Comparison of ENCODE assay signal across 8 mouse cellular contexts in genomic region chr9:44319105-44319886, GRCm38 (mm10). TPM values are rescaled to one million over a fixed set of nuclear protein-coding genes. Genes with fewer than 3 reads are reported as not detected.
DNase-seq lines count a peak whose midpoint lies in the region; ATAC-seq lines count a peak whose summit lies in the region.

No protein-coding gene starts in this region.

- H3K4me3 ChIP-seq in embryonic facial prominence, embryonic 11.5 days (ENCODE audit: low read depth, low read length): peak overlapping the region; percentile 78
- H3K4me3 ChIP-seq in hindbrain, embryonic 15.5 days: peak overlapping the region; percentile 100

- H3K4me1 ChIP-seq in embryonic facial prominence, embryonic 11.5 days (ENCODE audit: control insufficient read depth, insufficient read depth, low read length): peaks cover 4% of the 10 kb centered on the region
- peaks cover 34% of the 10 kb centered on the region for H3K4me1 ChIP-seq in hindbrain, embryonic 15.5 days (replicated peaks)

- no peaks in the 10 kb centered on the region; the same call in none of the 2 replicates for H3K36me3 ChIP-seq in embryonic facial prominence, embryonic 11.5 days (replicated peaks; ENCODE audit: control insufficient read depth, insufficient read depth, low read depth, low read length)
- H3K36me3 ChIP-seq in hindbrain, embryonic 15.5 days: peaks cover 19% of the 10 kb centered on the region

- no peaks in the 10 kb centered on the region for H3K27me3 ChIP-seq in embryonic facial prominence, embryonic 11.5 days (ENCODE audit: control insufficient read depth, insufficient read depth, low read length)
- no peaks in the 10 kb centered on the region for H3K27me3 ChIP-seq in hindbrain, embryonic 15.5 days

- DNase-seq in cerebellum, adult 11 months: peak; percentile 47
- DNase-seq in cerebellum, adult 8-10 months: no peak
- peak; percentile 37 for DNase-seq in retina, postnatal 1 day
- no peak for DNase-seq in retina, embryonic 14.5 days (ENCODE audit: low spot score)
- DNase-seq in embryonic facial prominence, embryonic 11.5 days (ENCODE audit: low spot score): peak; percentile 21
- peak; percentile 39 for DNase-seq in lung, postnatal 10 days
- DNase-seq in testis, postnatal 10 days (ENCODE audit: low spot score): peak; percentile 61

- peak overlapping the region; percentile 77 for H3K9ac ChIP-seq in embryonic facial prominence, embryonic 11.5 days (replicated peaks; ENCODE audit: low read length)
- H3K9ac ChIP-seq in hindbrain, embryonic 15.5 days: peak overlapping the region; percentile 99

- no peaks in the 10 kb centered on the region for H3K9me3 ChIP-seq in embryonic facial prominence, embryonic 11.5 days (replicated peaks; ENCODE audit: control insufficient read depth, low read length)
- no peaks in the 10 kb centered on the region for H3K9me3 ChIP-seq in hindbrain, embryonic 15.5 days

- 3% methylated on average over 37 of the region's 37 CpGs for WGBS in embryonic facial prominence, embryonic 11.5 days
- WGBS in hindbrain, embryonic 15.5 days: 2% methylated on average over 37 of the region's 37 CpGs

- no peak overlapping the region for H3K27ac ChIP-seq in embryonic facial prominence, embryonic 11.5 days (replicated peaks; ENCODE audit: low read depth, low read length)
- peak overlapping the region; percentile 77 for H3K27ac ChIP-seq in hindbrain, embryonic 15.5 days (replicated peaks)

- H3K4me2 ChIP-seq in embryonic facial prominence, embryonic 11.5 days (ENCODE audit: low read depth, low read length): peak overlapping the region; percentile 94
- peak overlapping the region; percentile 86 for H3K4me2 ChIP-seq in hindbrain, embryonic 15.5 days

- no peak for ATAC-seq in embryonic facial prominence, embryonic 11.5 days (replicated peaks; ENCODE audit: insufficient number of reproducible peaks, low FRiP score, low TSS enrichment, low read depth)
- ATAC-seq in hindbrain, embryonic 15.5 days (ENCODE audit: low FRiP score, low read depth): peak; percentile 3; the same call in 1 of the 2 replicates

RNA-seq across cellular contexts. Expression of gene C2cd2l, which starts 0.8 kb away (rescaled TPM):
- polyA plus RNA-seq in embryonic facial prominence, embryonic 11.5 days (2014; fragmentation: Nextera tagmentation; extraction: Ambion mirVana): 5.8 and 7.5 TPM in 2 replicates
- polyA plus RNA-seq in hindbrain, embryonic 15.5 days (2015; fragmentation: Nextera tagmentation; extraction: Ambion mirVana): 28.7 and 29.3 TPM in 2 replicates

RNA-seq across cellular contexts. Expression of gene Dpagt1, which starts 6.5 kb away (rescaled TPM):
- polyA plus RNA-seq in embryonic facial prominence, embryonic 11.5 days (2014; fragmentation: Nextera tagmentation; extraction: Ambion mirVana): 51.3 and 60.6 TPM in 2 replicates
- 37.5 and 38.7 TPM in 2 replicates for polyA plus RNA-seq in hindbrain, embryonic 15.5 days (2015; fragmentation: Nextera tagmentation; extraction: Ambion mirVana)

RNA-seq across cellular contexts. Expression of gene Hinfp, which starts 13.8 kb away (rescaled TPM):
- 17.2 and 19.6 TPM in 2 replicates for polyA plus RNA-seq in embryonic facial prominence, embryonic 11.5 days (2014; fragmentation: Nextera tagmentation; extraction: Ambion mirVana)
- 25.7 and 28.8 TPM in 2 replicates for polyA plus RNA-seq in hindbrain, embryonic 15.5 days (2015; fragmentation: Nextera tagmentation; extraction: Ambion mirVana)

RNA-seq across cellular contexts. Expression of gene H2afx, which starts 15.2 kb away (rescaled TPM):
- 412 and 427 TPM in 2 replicates for polyA plus RNA-seq in embryonic facial prominence, embryonic 11.5 days (2014; fragmentation: Nextera tagmentation; extraction: Ambion mirVana)
- polyA plus RNA-seq in hindbrain, embryonic 15.5 days (2015; fragmentation: Nextera tagmentation; extraction: Ambion mirVana): 133 and 149 TPM in 2 replicates

RNA-seq across cellular contexts. Expression of gene Hmbs, which starts 24.7 kb away (rescaled TPM):
- 152 and 161 TPM in 2 replicates for polyA plus RNA-seq in embryonic facial prominence, embryonic 11.5 days (2014; fragmentation: Nextera tagmentation; extraction: Ambion mirVana)
- 64.8 and 64.9 TPM in 2 replicates for polyA plus RNA-seq in hindbrain, embryonic 15.5 days (2015; fragmentation: Nextera tagmentation; extraction: Ambion mirVana)

Comparison
In these comparisons a context has a peak if more than half of its experiments do, and no peak if none do; other contexts are left out.
1. DNase-seq: peak in cerebellum, adult 11 months (single experiment), retina, postnatal 1 day (single experiment), embryonic facial prominence, embryonic 11.5 days (single experiment), lung, postnatal 10 days (single experiment) and testis, postnatal 10 days (single experiment); none in cerebellum, adult 8-10 months (single experiment) and retina, embryonic 14.5 days (single experiment).